Mouse (Mus musculus) megakaryocyte, embryonic 14.5 days (primary cell): Measurements from ENCODE around the gene Pros1.

Experiments
- FLI1 ChIP-seq: IDR thresholded peaks from 2 replicates; pipeline ENCODE4 v1.6.1; 2012; ENCODE audit warnings: low read length, inconsistent platforms, mixed read lengths
- GATA1 ChIP-seq: IDR thresholded peaks from 3 replicates; pipeline ENCODE4 v1.6.1; 2012; ENCODE audit warnings: mixed read lengths, low read length, inconsistent platforms, borderline replicate concordance

DNA sequence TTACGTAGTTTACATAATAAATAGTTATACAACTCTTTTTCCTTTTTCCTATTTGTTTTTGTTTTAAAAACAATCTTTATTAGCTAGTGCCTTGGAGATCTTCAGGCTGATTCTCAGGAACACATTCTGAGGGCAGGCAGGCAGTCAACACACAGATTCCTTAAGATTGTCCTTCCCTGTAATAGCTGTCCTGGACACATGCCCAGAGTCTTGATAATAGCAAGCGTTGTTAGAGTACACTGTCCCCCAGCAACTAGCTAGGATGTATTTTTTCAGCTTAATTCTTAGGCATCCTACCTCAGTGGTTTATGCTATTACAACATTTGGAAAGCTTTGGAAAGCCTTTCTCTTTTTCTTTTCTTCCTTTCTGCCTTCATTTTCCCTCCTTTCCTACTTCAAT is 58.1 kb downstream of the Pros1 start:
- TF ChIP-seq GATA1 (no peak), FLI1 (no peak)
